Mouse (Mus musculus): ENCODE results near the gene Trat1.

Gene Trat1

DNA sequence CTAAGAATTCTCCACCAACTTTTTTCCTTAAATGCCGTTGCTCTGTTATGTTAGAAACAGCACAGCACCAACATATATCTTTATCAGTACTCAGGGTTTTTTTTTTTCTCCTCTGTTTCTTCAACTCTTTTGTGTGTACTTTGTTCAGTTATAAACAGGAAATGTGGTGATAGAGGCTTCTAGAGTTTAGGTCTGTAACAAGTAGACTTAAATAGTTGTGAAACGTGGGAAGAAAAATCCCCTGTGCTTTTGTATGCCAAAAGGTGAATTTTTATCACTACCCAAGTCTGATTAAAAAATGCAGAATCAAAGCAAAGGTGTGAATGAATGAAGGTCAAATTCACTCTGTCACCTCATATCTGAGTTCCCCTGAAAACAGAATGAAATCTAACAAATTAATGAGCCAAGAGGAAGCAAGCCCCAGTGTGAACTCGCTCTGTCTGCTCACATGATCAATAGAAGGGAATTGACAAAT is at the start of gene Trat1:
Gene Trat1 (minus strand): TSS at position 51 of the 475 bp plus-strand sequence.
- no peak for DNase-seq (ENCODE audit: low read depth, low spot score)

DNA sequence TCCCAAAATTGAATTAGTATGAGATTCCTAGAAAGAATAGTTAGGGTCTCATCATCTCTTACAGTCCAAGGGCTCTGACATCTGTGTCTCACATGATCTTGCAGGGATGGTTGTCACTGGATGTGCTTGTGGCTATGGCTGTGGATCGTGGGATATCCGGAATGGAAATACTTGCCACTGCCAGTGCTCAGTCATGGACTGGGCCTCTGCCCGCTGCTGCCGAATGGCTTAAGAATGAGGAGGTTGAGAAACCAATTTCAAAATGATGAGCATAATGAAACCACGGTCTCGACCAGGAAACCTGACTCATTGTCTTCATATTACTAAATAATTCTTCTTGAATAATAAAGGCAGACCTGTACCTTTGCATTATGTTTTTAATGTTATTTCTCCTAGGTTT is 46.7 kb upstream of the Trat1 start:
- no peak for DNase-seq (ENCODE audit: low read depth, low spot score)

DNA sequence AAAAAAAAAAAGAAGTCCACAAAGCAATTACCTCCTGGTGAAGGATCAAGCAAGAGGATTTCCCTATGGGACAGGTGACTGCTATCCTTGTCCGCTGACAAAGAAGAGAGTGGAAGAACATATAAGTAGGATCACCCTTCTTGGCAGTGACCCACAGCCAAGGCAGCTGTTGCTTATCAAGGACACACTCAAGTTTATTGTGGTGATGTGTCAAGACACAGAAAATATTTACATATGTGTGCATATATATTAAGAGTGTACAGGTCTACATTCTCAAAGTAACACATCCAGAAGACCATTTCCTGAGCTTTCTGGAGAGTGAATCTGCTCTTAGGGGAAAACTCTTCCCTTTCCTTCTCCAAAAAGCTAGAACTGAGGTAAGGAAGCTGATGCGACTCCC is 44.9 kb upstream of the Trat1 start, which contains the start of gene Retnlb:
Gene Retnlb (plus strand): TSS at position 162 of the 400 bp plus-strand sequence.
- no peak for DNase-seq (ENCODE audit: low read depth, low spot score)

DNA sequence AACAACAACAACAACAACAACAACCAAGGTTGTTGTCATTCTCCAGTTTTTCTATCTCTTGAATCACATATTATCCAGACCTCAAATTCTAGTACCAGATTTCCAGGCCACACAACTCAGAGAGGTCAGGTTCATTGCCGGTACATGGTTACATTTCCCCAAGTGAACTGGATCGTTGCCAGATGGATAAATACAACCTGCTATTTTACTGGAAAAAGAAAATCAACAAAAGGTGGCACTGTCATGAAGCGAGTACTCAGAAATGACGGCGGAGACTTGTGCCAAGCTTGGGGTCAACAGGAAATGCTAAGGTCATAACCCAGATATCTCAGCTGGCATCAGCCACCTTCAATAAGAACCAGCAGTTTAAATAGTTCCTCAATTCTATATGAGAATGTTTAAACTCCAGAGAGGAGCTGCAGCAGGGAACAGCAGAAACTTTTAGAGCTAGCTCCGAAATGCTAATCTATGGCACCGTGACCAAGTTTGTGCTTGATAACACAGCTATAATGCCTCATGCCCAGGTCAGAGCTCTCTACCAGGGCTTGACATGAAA is 40.1 kb upstream of the Trat1 start:
- DNase-seq (ENCODE audit: low read depth, low spot score), result no peak

DNA sequence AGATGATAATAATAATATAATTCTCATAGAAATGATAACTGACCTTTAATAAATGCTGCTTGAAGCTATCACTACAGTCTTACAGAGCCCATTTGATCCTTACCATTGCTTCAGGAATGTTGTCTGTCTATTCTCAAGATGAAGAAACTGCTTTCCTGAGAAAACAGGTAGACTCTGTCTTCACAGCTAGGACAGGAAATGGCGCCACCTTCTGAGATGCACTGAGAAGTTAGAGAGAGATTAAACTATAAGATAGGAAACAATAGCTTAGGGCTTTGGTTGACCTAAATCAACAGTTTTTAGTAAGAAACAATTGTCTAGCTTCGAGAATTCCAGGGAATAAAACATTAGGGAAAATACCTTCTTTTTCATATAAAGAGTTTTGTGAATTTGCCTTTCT is 37.6 kb upstream of the Trat1 start:
- DNase-seq (ENCODE audit: low read depth, low spot score), result no peak

DNA sequence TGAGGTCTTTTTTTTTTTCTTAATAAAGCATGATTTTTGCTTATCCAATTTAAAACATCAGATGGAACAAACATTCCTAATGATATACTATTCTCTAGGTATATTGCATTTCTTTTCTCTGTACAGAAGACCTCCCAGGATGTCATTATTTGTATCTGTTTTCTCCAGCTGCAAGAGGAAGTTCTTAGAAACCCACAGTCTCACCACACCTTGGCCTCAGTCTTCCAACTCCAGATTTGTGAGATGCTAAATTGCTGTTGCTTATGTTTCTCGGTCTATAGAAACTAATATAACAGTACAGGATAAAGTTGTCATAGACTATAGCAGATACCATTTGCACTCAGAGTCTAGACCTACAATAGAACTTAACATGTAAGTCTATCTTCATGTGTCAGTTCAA is 34.7 kb upstream of the Trat1 start:
- no peak for DNase-seq (ENCODE audit: low read depth, low spot score)

DNA sequence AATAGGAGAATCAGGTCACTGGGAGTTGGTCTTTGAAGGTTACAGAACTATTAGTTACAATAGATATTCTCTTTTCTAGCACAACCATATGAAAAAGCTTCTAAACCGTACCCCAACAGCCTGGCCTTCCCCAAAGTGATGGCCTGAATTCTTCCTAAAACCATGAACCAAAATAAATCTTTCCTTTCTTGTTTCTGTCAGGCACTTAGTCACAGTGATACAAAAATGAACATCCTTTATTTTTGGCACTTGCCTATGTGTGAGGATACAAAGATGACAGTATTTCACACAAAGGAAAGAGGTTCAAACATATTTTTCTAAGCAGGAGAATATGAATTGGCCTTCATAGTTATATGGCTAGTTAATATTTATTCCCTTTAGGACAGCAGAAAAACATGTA is 33.6 kb upstream of the Trat1 start:
- DNase-seq (ENCODE audit: low read depth, low spot score), result no peak

DNA sequence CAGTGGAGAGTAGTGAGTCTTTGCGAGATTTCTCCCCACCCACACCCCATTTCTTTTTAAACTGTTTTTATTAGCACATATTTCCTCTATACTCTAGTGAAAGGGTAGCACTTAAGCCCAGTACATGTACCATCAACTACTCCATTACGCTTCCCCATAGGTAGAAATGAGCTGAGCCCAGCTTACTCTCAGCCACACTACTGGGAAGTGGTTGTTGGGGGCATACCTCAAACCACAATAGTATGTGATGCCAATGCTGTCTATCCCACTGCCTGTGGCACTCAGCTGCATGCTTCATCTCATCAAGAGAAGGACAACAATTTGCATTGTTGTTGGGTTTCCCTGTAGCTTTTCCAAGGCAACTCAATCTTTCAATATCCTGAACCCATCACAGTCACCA is 29.1 kb upstream of the Trat1 start:
- no peak for DNase-seq (ENCODE audit: low read depth, low spot score)

DNA sequence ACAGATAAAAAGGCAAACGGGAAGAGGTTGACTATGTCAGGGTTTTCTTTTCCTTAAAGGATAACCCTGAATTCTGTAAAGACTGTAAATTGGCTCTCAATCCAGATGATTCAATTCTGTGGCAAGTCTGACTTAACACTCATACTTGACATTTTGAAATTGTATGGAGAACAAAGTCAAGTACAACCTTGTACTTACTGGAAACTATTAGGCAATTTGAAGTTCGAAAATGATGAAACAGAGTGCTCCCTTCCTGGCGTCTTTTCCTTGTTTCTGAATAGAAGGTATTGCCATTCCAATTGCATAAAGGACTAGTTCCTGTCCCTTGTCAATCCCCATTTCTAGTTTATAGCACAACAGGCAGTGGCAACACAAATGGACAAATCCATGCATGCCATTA is 27.6 kb upstream of the Trat1 start:
- DNase-seq (ENCODE audit: low read depth, low spot score), result no peak

DNA sequence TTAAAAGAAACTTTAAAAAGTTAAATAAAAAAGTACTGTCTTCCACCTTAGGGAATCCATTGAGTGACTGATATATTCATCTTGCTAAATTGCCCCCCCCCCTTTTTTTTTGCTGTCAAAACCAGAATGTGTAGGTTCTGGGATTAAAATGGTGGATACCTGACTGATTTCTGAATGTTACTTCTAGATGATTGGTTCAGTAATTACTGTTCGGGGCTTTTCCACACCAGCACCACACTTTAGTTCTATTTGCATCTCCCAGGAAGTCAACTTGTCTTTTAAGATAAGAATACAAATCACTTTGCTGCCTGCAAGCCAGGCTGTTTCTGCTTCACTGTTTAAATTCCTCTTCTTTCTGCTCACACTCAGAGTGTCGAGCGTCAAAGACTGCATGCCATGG is 26.5 kb upstream of the Trat1 start:
- DNase-seq (ENCODE audit: low read depth, low spot score), result no peak

DNA sequence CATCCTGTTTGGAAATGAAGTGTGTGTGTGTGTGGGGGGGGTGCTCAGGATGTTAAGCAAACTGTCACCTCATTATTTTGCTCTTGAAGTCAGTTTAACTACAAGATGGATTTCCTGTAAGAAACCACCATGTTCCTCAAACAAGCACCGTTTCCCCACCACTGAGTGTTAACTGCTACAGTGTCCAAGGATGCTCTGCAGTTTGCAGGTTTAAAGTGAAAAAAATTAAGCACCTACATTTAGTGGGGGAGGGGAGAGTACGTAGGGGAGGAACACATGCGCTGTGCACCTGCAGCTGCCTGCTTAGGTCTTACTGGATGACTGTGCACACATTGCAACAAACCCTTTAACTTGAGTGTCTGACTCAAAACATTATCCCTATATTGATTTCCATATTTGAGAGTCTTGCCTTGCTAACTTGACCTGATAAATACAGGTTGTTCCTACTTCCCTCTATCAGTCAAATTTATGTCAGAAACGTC is 16.9 kb upstream of the Trat1 start:
- DNase-seq (ENCODE audit: low read depth, low spot score), result no peak

DNA sequence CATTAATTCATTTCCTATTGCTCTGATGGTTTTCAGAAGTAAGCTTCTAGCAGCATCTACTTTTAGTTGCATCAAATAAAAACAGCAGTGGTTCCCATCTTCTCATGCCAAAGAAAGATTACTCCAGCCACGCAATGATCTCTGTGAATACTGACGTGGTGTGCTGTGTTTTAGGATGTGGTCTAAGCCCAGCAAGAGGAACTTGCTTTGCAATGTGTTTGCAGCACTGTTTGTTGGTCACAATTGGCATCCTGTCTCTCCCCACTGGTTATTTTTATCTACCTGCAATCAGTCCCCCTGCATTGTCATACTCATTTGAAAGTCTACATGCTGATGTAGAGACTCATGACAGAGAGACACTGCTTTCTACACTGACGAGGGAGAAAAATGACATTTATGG is 14.4 kb upstream of the Trat1 start:
- no peak for DNase-seq (ENCODE audit: low read depth, low spot score)

DNA sequence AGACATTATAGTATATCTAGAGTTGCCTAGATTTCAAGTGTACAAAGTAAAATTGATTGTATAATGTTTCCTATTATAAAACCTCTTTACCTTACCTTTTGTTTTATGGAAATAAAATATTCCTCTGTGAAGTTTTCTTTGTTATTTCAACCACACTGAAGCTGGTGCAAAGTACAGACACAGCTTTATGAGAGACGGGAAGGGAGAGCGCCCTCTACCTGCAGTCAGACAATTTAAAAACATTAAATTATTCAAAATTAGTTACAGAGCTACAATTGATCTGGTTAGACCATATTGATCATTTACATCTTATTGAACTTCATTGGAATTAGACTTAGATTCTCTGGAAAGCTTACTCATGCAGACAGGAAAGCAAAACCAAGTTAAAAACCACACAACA is 5.4 kb upstream of the Trat1 start:
- DNase-seq (ENCODE audit: low read depth, low spot score), result no peak

DNA sequence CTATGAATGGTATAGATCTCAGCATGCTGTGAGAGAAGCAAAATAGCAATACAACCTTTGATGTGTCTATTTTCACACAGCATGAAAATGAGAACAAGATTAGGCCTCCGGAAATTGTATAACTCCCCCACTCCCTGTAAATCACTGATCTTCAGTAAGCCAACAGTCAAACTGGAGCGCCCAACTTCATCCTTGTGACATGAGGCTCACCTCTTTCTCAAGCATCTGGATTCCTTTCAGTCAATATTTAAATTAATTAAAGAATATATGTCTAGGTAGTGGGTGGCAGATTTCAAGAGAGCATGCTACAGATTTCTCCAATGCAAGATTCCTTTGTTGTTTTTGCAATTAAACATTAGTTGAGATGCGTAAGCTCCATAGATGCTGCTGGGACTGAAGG is 2.6 kb downstream of the Trat1 start:
- no peak for DNase-seq (ENCODE audit: low read depth, low spot score)

DNA sequence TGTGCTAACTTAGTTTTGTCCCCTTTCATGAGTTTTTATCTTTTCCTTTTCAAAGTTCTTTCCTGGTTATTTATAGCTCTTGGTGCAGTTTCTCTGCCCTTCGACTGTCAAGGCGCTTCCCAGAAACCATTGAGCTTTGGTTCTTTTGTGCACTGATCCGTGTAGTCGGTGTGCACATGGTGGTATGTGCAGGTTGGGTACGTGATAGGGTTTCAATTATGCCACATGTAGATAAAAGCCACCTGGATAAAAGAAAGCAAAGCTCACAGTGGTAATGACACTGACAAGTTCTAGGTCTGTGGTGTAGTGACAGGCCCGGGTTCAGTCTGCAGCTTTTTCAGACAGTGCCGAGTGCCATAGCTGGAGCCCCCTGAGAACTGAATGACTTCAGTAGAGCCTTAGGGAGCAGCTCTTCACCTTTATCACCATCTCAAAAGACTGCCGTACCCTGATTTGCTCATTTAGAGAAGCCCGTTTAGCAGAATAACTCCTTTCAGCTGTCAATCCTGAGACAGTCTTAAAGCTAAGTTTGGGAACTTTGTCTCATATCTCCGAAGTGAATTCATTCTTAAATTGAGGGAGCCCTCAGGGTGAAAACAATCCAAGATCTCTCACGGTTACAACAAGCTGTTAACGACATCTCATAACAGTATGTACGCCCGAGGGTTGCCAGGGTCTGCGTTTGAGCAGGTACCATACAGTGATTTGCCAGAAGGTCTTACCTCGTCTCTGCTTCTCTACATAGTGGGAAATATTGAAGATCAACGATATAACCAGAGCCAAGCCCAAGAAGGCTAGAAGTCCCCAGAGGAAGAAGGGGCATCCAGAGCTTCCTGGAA is 11.0 kb downstream of the Trat1 start:
- no peak for DNase-seq (ENCODE audit: low read depth, low spot score)

DNA sequence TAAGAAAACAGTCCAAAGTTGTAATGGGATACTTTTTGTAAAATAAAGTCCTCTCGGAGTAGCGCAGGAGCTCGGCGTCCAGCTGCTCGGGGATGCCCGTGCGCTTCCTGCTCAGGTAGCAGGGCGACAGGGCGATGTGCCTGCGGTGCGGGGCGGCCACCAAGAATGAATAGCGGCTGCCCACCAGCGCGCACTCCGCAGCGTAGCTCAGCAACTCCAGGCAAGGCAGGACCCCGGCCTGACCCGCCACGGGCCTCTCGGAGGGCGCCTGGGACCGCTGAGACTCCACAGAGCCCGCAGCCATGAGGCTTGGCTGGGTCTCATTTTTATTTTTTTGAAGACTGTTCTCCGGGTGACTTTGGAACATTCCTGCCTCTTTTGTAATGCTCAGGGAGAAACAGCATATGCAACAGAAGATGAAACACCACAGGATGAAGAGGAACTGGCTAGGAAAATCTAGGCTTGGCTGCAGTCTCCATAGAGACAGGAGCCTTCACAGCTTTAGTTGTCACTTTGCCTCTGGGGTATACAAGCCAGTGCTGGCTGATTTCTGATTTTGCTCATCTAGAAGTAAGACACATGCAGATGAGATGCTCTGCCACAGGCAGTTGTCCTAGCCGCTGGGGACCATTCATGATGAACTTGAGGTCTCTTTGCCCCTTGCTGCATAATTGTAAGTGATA is 21.5 kb downstream of the Trat1 start:
- DNase-seq (ENCODE audit: low read depth, low spot score), result no peak

DNA sequence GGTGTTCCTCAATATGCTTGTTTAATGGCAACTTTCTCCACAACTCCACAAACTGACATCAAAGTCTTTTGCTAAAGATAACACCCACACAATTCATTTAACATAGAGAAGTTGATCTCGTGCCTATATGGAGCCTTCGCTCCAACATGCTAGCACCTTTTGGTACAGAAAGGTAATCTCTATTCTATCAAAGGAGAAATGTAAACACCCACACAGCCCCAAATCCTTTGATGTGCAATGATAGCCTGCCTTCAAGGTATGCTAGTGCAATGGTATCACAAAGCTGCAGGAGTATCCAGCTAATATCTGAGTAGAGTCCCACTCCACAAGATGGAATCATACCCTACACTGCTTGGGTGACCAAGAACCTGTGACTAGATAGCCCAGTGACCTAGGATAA is 26.4 kb downstream of the Trat1 start:
- DNase-seq (ENCODE audit: low read depth, low spot score), result no peak

DNA sequence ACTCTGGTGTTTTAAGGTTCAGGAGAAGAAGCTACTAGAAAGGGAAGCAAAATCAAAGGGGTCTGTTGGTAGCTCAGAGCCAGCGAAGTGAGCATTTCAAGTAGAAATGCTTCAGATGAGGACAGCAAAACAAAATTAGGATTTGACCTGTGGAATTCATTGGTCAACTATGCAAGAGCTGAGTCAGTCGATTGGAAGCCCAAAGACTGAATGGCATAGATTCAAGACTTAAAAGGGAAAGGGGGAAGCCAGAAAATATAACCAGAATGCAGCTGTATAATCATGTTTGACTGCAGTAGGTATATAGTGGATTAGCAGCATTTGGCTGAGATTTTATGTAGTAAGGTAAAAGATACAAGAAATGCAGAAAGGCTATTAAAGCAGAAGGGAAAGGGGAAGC is 26.8 kb downstream of the Trat1 start:
- DNase-seq (ENCODE audit: low read depth, low spot score), result no peak

DNA sequence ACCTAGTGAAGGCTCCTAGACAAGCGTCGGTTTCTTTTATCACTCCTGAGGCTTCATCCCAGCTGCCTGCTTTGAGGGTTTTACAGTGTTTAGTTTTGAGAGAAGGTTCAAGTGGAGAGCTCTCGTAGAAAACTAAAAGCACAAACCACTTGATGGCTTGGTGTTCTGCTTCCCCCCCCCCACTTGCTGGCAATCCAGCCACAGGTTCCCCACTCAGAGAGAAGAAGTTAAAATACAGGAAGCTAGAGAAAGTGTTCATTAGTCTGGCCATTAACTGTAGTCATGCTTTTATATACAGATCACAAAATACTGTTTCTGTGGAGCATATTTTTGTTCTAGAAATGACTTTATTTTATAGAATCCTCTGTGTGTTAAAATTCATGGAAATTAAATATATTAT is 30.3 kb downstream of the Trat1 start:
- DNase-seq (ENCODE audit: low read depth, low spot score), result no peak

DNA sequence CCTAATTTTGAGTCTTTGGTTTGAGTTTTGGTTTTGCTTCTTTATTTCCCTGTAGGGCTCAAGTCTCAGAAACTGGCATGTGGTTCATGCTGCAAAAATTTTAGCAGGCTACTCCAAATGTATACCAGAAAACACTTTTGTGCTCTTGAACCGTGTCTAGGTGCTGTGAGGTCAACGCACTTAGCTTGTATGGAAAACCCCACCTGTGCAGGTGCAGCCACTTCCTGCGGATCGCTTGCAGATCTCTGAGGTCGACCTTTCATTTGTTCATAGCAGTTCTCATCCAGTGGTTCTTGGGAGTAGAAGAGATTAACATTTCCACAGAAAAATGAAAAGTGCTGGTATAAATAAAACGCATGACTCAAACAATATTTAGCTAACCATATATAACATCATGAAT is 31.8 kb downstream of the Trat1 start:
- DNase-seq (ENCODE audit: low read depth, low spot score), result no peak

DNA sequence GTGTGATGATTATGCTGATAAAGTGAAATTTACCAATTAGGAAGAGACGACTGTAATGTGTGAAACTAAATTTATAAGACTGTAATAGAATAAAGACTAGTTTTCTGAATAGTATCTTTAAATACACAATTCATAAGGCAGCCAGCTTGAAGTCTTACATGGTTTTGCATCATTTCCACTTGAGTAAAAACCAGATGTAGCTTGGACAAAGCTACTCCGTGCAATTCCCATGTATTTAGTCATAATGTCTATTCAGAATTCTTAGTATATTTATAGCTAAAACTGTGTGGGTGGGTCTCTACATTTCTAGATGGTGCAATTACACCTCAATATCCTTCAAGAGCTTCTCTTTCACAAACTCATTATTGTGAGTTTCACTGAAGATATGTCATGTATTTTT is 33.4 kb downstream of the Trat1 start:
- DNase-seq (ENCODE audit: low read depth, low spot score), result no peak

DNA sequence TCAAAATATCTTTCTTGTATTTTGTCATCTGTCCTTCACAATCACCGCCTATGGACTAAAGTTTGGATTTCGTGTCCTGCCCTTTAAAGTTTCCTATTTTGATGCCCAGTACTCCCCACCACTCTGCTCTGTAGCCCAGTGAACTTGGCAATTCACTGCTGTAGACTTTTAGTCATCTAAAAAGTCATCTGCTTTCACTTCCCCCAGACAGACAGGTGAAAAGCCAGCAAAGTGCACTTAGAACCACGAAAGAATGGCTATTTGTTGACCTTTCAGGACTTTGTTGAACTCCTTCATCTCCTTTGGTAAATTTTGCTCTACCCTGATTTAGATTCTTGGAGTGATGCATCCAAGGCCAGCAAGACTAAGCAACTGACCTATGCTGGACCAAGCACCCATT is 34.9 kb downstream of the Trat1 start:
- DNase-seq (ENCODE audit: low read depth, low spot score), result no peak

DNA sequence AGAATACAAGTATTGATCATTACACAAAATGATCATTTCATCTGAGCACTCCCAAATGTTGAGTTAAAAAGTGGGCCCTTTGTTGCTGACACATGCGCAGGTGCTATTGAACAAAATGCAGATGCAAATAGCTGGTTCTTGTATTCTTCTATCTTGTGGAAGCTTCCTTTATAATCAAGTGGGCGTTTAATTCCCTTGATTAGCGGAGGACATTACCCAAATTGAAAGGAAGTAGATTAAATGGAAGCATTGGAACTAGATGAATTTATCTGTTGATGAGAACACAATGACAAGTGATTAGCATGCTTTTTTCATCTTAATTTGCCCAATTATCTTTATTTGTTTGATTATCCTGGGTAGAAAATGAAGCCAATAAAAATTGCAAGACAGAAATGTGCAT is 51.6 kb downstream of the Trat1 start:
- DNase-seq (ENCODE audit: low read depth, low spot score), result no peak

Measured in retina, postnatal 7 days (tissue).